Mouse (Mus musculus): ENCODE data around the gene Tspan13. TPM values are rescaled to one million over a fixed set of nuclear protein-coding genes. Genes with fewer than 3 reads are reported as not detected.

Gene Tspan13
- total RNA-seq, 2 experiments from 2014 or later: 44.0 to 68.3 TPM

- ATAC-seq (replicated peaks; ENCODE audit: low FRiP score, poor library complexity, severe bottlenecking): no peak
Observed at GRCm38 (mm10) chr12:36036121-36036520, 6.2 kb downstream of the Tspan13 start.

GRCm38 (mm10) chr12:36035501-36035900, 6.8 kb downstream of the Tspan13 start:
- ATAC-seq (replicated peaks; ENCODE audit: low FRiP score, poor library complexity, severe bottlenecking): no peak

GRCm38 (mm10) chr12:36032419-36032818, 9.9 kb downstream of the Tspan13 start:
- no peak for ATAC-seq (replicated peaks; ENCODE audit: low FRiP score, poor library complexity, severe bottlenecking)

- no peak for ATAC-seq (replicated peaks; ENCODE audit: low FRiP score, poor library complexity, severe bottlenecking)
Observed at GRCm38 (mm10) chr12:36030660-36031363, 11.5 kb downstream of the Tspan13 start.

- no peak for ATAC-seq (replicated peaks; ENCODE audit: low FRiP score, poor library complexity, severe bottlenecking)
Observed at GRCm38 (mm10) chr12:36029687-36030086, 12.6 kb downstream of the Tspan13 start.

- no peak for ATAC-seq (replicated peaks; ENCODE audit: low FRiP score, poor library complexity, severe bottlenecking)
Observed at GRCm38 (mm10) chr12:36028968-36029645, 13.2 kb downstream of the Tspan13 start.

- ATAC-seq (replicated peaks; ENCODE audit: low FRiP score, poor library complexity, severe bottlenecking): no peak
Observed at GRCm38 (mm10) chr12:36027171-36027570, 15.1 kb downstream of the Tspan13 start.

- ATAC-seq (replicated peaks; ENCODE audit: low FRiP score, poor library complexity, severe bottlenecking): no peak
Observed at GRCm38 (mm10) chr12:36026126-36026525, 16.2 kb downstream of the Tspan13 start.

GRCm38 (mm10) chr12:36020710-36021109, 21.6 kb downstream of the Tspan13 start:
- no peak for ATAC-seq (replicated peaks; ENCODE audit: low FRiP score, poor library complexity, severe bottlenecking)

- no peak for ATAC-seq (replicated peaks; ENCODE audit: low FRiP score, poor library complexity, severe bottlenecking)
Observed at GRCm38 (mm10) chr12:36020081-36020480, 22.2 kb downstream of the Tspan13 start.

- no peak for ATAC-seq (replicated peaks; ENCODE audit: low FRiP score, poor library complexity, severe bottlenecking)
Observed at GRCm38 (mm10) chr12:36019572-36019971, 22.7 kb downstream of the Tspan13 start.

- ATAC-seq (replicated peaks; ENCODE audit: low FRiP score, poor library complexity, severe bottlenecking): no peak
Observed at GRCm38 (mm10) chr12:36017791-36018190, 24.5 kb downstream of the Tspan13 start.

- no peak for ATAC-seq (replicated peaks; ENCODE audit: low FRiP score, poor library complexity, severe bottlenecking)
Observed at GRCm38 (mm10) chr12:36013216-36013910, 28.9 kb downstream of the Tspan13 start.

- no peak for ATAC-seq (replicated peaks; ENCODE audit: low FRiP score, poor library complexity, severe bottlenecking)
Observed at GRCm38 (mm10) chr12:36008364-36009047, 33.8 kb downstream of the Tspan13 start.

- no peak for ATAC-seq (replicated peaks; ENCODE audit: low FRiP score, poor library complexity, severe bottlenecking)
Observed at GRCm38 (mm10) chr12:36007581-36007980, 34.7 kb downstream of the Tspan13 start.

GRCm38 (mm10) chr12:36004714-36005113, 37.6 kb downstream of the Tspan13 start:
- no peak for ATAC-seq (replicated peaks; ENCODE audit: low FRiP score, poor library complexity, severe bottlenecking)

GRCm38 (mm10) chr12:35995799-35996198, 46.5 kb downstream of the Tspan13 start:
- ATAC-seq (replicated peaks; ENCODE audit: low FRiP score, poor library complexity, severe bottlenecking): peak; percentile 61; the same call in 1 of the 2 replicates

GRCm38 (mm10) chr12:35994098-35994497, 48.2 kb downstream of the Tspan13 start:
- ATAC-seq (replicated peaks; ENCODE audit: low FRiP score, poor library complexity, severe bottlenecking): no peak

GRCm38 (mm10) chr12:35993583-35993982, 48.7 kb downstream of the Tspan13 start:
- no peak for ATAC-seq (replicated peaks; ENCODE audit: low FRiP score, poor library complexity, severe bottlenecking)

- no peak for ATAC-seq (replicated peaks; ENCODE audit: low FRiP score, poor library complexity, severe bottlenecking)
Observed at GRCm38 (mm10) chr12:35992711-35993110, 49.6 kb downstream of the Tspan13 start, which contains the start of gene Agr2. Agr2 (plus strand) TSS chr12:35992907.
